Mouse (Mus musculus) kidney, adult 2 months (tissue): Measurements from ENCODE around the gene Gm10775. TPM values are rescaled to one million over a fixed set of nuclear protein-coding genes. Genes with fewer than 3 reads are reported as not detected.

Source experiments
- DNase-seq: peaks from one replicate; pipeline ENCODE4 v3.0.0; 2021
- H3K27ac ChIP-seq: fragments of 200-500 bp; 2 replicates; pipeline ENCODE4 v1.5.1; 2012; ENCODE audit warnings: low read depth, low read length, control low read depth, inconsistent platforms; ENCODE audit not compliant: insufficient read depth
- H3K27me3 ChIP-seq: fragments of 200-500 bp; replicated peaks from 2 replicates; pipeline ENCODE4 v1.6.1; 2012; ENCODE audit warnings: mild to moderate bottlenecking, moderate library complexity, low read length, inconsistent platforms; ENCODE audit not compliant: control insufficient read depth, insufficient read depth
- H3K36me3 ChIP-seq: fragments of 200-500 bp; 2 replicates; pipeline ENCODE4 v1.6.1; 2012; ENCODE audit warnings: mild to moderate bottlenecking, moderate library complexity, low read length, inconsistent platforms; ENCODE audit not compliant: control insufficient read depth, insufficient read depth
- H3K4me1 ChIP-seq: fragments of 200-500 bp; 2 replicates; pipeline ENCODE4 v1.6.1; 2011; ENCODE audit warnings: low read length; ENCODE audit not compliant: control insufficient read depth, insufficient read depth
- H3K4me3 ChIP-seq: fragments of 200-500 bp; 2 replicates; pipeline ENCODE4 v1.5.1; 2011; ENCODE audit warnings: mild to moderate bottlenecking, low read depth, low read length, control low read depth; ENCODE audit not compliant: insufficient read depth
- CTCF ChIP-seq: fragments of 200-500 bp; conservative IDR thresholded peaks from 2 replicates; pipeline ENCODE4 v1.5.1; 2011; ENCODE audit warnings: low read depth, mild to moderate bottlenecking, control low read depth, low read length, moderate library complexity, mixed read lengths; ENCODE audit not compliant: insufficient read depth, insufficient read length
- POLR2A ChIP-seq: fragments of 200-500 bp; IDR thresholded peaks from one replicate; pipeline ENCODE4 v1.6.1; 2011; ENCODE audit warnings: low read depth, low read length, control low read depth
- WGBS: fragments of 180-500 bp; shearing (Covaris S2); methylation state at CpG from one replicate; pipeline ENCODE4 v1.1.7; 2018; 5-methylcytosine and 5-hydroxymethylcytosine counted together
- polyA plus RNA-seq: library from polyadenylated mRNA; depleted of rRNA; stranded (reverse); fragments of >200 nt; gene quantifications from 2 replicates; pipeline ENCODE4 v1.2.3, GENCODE M21; 2012; rRNA removed

The Gm10775 gene
- polyA plus RNA-seq, 1 experiment: not detected

- 95% methylated on average over 2 of the region's 2 CpGs for WGBS
- peaks cover 25% of the 10 kb centered on the region for H3K36me3 ChIP-seq
Measured at GRCm38 (mm10) chr13:65286771-65287170, 27.4 kb downstream of the Gm10775 start.

GRCm38 (mm10) chr13:65296354-65296753 lies 37.0 kb downstream of the Gm10775 start:
- 99% methylated on average over 4 of the region's 4 CpGs for WGBS
- no peak for TF ChIP-seq CTCF
- no peak for TF ChIP-seq POLR2A
- no peak overlapping the region for H3K4me3 ChIP-seq
- DNase-seq: no peak
- no peaks in the 10 kb centered on the region for H3K4me1 ChIP-seq
- no peaks in the 10 kb centered on the region for H3K27me3 ChIP-seq
- peaks cover 50% of the 10 kb centered on the region for H3K36me3 ChIP-seq
- H3K27ac ChIP-seq: no peak overlapping the region

More at GRCm38 (mm10) chr13:65286771-65287170, 27.4 kb downstream of the Gm10775 start:
- no peak overlapping the region for H3K4me3 ChIP-seq
- TF ChIP-seq POLR2A: no peak
- TF ChIP-seq CTCF: no peak
- no peak overlapping the region for H3K27ac ChIP-seq
- no peak for DNase-seq
- no peaks in the 10 kb centered on the region for H3K27me3 ChIP-seq
- no peaks in the 10 kb centered on the region for H3K4me1 ChIP-seq

Other genes starting within 250 kb of the Gm10775 start
- not detected in 2 replicates for gene Spata31d1c, start 226.5 kb upstream of the Gm10775 start, polyA plus RNA-seq
- gene Prss47, start 206.8 kb upstream of the Gm10775 start, polyA plus RNA-seq: not detected in 2 replicates
- gene Mfsd14b, start 146.6 kb upstream of the Gm10775 start, polyA plus RNA-seq: 15.0 and 15.6 TPM in 2 replicates
- not detected in 2 replicates for gene Olfr465-ps1, start 121.5 kb upstream of the Gm10775 start, polyA plus RNA-seq
- gene Olfr466, start 109.3 kb upstream of the Gm10775 start, polyA plus RNA-seq: not detected in 2 replicates
- 0.05 and 0.13 TPM in 2 replicates for gene Nlrp4f, start 53.6 kb upstream of the Gm10775 start, polyA plus RNA-seq
- 17.1 and 19.0 TPM in 2 replicates for gene Zfp369, start 19.3 kb downstream of the Gm10775 start, polyA plus RNA-seq